Mouse (Mus musculus): ENCODE data around the gene Optn. TPM values are rescaled to one million over a fixed set of nuclear protein-coding genes. Genes with fewer than 3 reads are reported as not detected.

The Optn gene
- total and polyA plus RNA-seq, 2 experiments from 2014 or later, result 23.2 to 38.4 TPM

DNA sequence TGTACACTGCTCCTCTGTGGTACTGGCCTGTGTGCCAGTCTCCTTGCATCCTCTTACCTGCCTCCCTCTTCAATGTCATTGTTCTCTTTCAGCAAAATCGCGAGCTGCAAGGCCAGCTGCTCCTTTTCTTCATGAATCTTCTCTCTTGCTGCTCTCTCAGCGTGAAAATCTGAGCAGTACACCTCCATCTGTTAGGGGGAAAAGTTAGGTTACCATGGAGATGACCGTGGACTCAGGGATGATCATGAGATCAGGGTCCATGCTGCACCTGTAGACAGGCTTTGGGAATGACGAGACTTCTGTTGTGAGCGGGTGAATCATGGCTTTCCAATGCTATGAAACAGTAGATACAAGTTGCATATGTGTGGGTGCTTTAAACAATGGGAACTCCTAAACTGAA is 36.8 kb downstream of the Optn start:
- Histone ChIP-seq H3K4me2 (ENCODE audit: low read depth, low read length) (no peak overlapping the region), H3K9ac (replicated peaks; ENCODE audit: low read depth, low read length) (no peak overlapping the region), H3K27ac (ENCODE audit: low read depth) (no peak overlapping the region), H3K4me3 (ENCODE audit: low read depth, low read length) (no peak overlapping the region), H3K27me3 (ENCODE audit: control insufficient read depth, insufficient read depth, low read length) (no peaks in the 10 kb centered on the region), H3K9me3 (replicated peaks; ENCODE audit: control insufficient read depth, low read length) (no peaks in the 10 kb centered on the region), H3K4me1 (ENCODE audit: control insufficient read depth, insufficient read depth) (no peaks in the 10 kb centered on the region), H3K36me3 (replicated peaks; ENCODE audit: control insufficient read depth, insufficient read depth, low read length) (peaks cover 27% of the 10 kb centered on the region; the same call in 1 of the 2 replicates)
- 80% methylated on average over 6 of the region's 6 CpGs for WGBS
- TF ChIP-seq CTCF (IDR thresholded peaks at IDR 0.05; ENCODE audit: low read depth), result no peak
- no peak for TF ChIP-seq EP300 (IDR thresholded peaks at IDR 0.05; ENCODE audit: low read depth)
- ATAC-seq (ENCODE audit: insufficient read depth, low read depth) (no peak), DNase-seq (ENCODE audit: low spot score) (no peak)

DNA sequence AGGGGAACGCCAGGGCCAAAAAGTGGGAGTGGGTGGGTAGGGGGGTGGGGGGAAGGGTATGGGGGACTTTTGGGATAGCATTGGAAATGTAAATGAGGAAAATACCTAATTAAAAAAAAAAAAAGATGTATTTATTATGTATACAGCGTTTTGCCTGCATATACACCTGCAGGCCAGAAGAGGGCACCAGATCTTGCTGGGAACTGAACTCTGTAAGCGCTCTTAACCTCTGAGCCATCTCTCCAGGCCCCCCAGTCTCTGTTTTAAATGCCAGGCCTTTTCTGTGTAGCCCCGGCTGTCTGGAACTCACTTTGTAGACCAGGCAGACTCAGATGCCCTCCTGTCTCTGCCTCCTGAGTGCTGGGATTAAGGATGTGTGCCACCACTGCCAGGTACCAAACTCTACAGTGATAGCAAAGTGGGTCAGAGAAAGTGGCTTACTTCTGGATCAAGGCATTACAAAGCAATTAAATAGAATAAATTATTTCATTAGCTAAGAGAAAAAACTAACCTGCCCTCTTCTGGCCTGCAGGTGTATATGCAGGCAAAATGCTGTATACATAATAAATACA is 38.6 kb downstream of the Optn start:
- Histone ChIP-seq H3K4me2 (ENCODE audit: low read depth, low read length) (no peak overlapping the region), H3K4me3 (ENCODE audit: low read depth, low read length) (no peak overlapping the region), H3K4me1 (ENCODE audit: control insufficient read depth, insufficient read depth) (no peaks in the 10 kb centered on the region), H3K27me3 (ENCODE audit: control insufficient read depth, insufficient read depth, low read length) (no peaks in the 10 kb centered on the region), H3K36me3 (replicated peaks; ENCODE audit: control insufficient read depth, insufficient read depth, low read length) (peaks cover 25% of the 10 kb centered on the region; the same call in 1 of the 2 replicates), H3K9ac (replicated peaks; ENCODE audit: low read depth, low read length) (no peak overlapping the region), H3K27ac (ENCODE audit: low read depth) (no peak overlapping the region), H3K9me3 (replicated peaks; ENCODE audit: control insufficient read depth, low read length) (no peaks in the 10 kb centered on the region)
- ATAC-seq (ENCODE audit: insufficient read depth, low read depth) (no peak), DNase-seq (ENCODE audit: low spot score) (no peak)
- WGBS, result 48% methylated on average over 3 of the region's 4 CpGs
- TF ChIP-seq EP300 (IDR thresholded peaks at IDR 0.05; ENCODE audit: low read depth) (no peak), CTCF (IDR thresholded peaks at IDR 0.05; ENCODE audit: low read depth) (peak; percentile 39)

DNA sequence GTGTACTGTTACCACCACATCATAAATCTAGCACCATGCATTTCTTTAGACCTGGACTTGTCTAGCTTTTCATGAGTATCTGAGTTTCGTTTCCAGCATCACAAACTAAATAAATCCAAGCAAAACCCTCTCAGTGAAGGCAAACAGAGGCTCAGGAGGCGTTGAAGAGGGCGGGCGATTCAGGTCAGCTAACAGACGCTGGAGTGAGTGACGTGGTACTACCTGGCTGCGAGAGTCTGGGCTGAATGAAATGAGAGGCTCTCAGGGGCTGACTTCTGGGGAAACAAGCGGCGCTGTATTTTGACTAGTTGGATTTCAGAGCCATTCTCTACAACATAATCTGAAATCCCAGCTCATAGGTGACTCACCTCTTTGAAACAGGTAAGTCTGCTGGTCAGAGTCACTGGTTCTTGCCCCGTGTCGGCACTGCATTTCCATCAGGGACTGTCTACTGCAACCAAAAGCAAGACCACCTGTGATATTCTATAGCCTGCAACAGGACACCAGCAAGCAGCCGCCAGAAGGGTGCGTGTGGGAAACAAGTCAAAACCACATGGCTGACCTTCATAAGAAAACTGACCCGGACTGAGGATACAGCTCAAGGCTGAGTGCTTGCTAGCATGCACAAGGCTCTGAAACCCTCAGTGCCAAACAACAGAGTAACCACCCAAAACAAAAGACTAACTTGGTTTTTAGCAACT is 40.0 kb downstream of the Optn start:
- ATAC-seq (ENCODE audit: insufficient read depth, low read depth), result no peak
- H3K27ac ChIP-seq (ENCODE audit: low read depth), result no peak overlapping the region

DNA sequence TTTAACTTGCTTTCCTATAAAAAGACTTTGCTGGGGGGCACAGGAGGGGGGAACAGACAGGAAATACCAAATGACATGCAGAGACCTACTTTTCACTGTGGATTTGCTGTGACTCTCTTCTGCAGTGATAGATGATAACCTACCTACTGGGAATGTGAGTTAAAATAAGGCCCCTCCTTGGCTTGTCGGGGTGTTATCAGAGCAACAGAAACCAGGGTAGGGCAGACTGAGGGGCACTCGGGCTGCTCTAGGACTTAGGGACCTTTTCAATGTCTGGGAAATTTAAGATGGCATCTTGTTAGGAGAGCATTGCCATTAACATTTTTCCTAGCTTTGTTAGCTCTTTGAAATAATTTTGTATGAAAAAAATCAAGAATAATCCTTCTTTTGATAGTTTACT is 40.6 kb downstream of the Optn start:
- DNase-seq (ENCODE audit: low spot score) (no peak), ATAC-seq (ENCODE audit: insufficient read depth, low read depth) (no peak)
- 14% methylated on average over 2 of the region's 2 CpGs for WGBS
- H3K4me1 ChIP-seq (ENCODE audit: control insufficient read depth, insufficient read depth), result no peaks in the 10 kb centered on the region
- H3K9me3 ChIP-seq (replicated peaks; ENCODE audit: control insufficient read depth, low read length), result no peaks in the 10 kb centered on the region
- H3K4me2 ChIP-seq (ENCODE audit: low read depth, low read length), result no peak overlapping the region
- no peak overlapping the region for H3K9ac ChIP-seq (replicated peaks; ENCODE audit: low read depth, low read length)
- TF ChIP-seq EP300 (IDR thresholded peaks at IDR 0.05; ENCODE audit: low read depth) (no peak), CTCF (IDR thresholded peaks at IDR 0.05; ENCODE audit: low read depth) (no peak)
- H3K4me3 ChIP-seq (ENCODE audit: low read depth, low read length), result no peak overlapping the region
- H3K27ac ChIP-seq (ENCODE audit: low read depth), result no peak overlapping the region
- no peaks in the 10 kb centered on the region for H3K27me3 ChIP-seq (ENCODE audit: control insufficient read depth, insufficient read depth, low read length)
- H3K36me3 ChIP-seq (replicated peaks; ENCODE audit: control insufficient read depth, insufficient read depth, low read length), result 0 out of 2 replicates have a peak, but pooled peaks cover 13% of the 10 kb centered on the region

More for the DNA sequence above, 40.0 kb downstream of the Optn start:
- no peaks in the 10 kb centered on the region for H3K27me3 ChIP-seq (ENCODE audit: control insufficient read depth, insufficient read depth, low read length)
- 0 out of 2 replicates have a peak, but pooled peaks cover 15% of the 10 kb centered on the region for H3K36me3 ChIP-seq (replicated peaks; ENCODE audit: control insufficient read depth, insufficient read depth, low read length)
- TF ChIP-seq CTCF (IDR thresholded peaks at IDR 0.05; ENCODE audit: low read depth), result no peak
- 72% methylated on average over 14 of the region's 14 CpGs for WGBS
- no peak overlapping the region for H3K4me2 ChIP-seq (ENCODE audit: low read depth, low read length)
- H3K4me1 ChIP-seq (ENCODE audit: control insufficient read depth, insufficient read depth), result no peaks in the 10 kb centered on the region
- H3K4me3 ChIP-seq (ENCODE audit: low read depth, low read length), result no peak overlapping the region
- no peaks in the 10 kb centered on the region for H3K9me3 ChIP-seq (replicated peaks; ENCODE audit: control insufficient read depth, low read length)
- no peak for DNase-seq (ENCODE audit: low spot score)
- no peak overlapping the region for H3K9ac ChIP-seq (replicated peaks; ENCODE audit: low read depth, low read length)

DNA sequence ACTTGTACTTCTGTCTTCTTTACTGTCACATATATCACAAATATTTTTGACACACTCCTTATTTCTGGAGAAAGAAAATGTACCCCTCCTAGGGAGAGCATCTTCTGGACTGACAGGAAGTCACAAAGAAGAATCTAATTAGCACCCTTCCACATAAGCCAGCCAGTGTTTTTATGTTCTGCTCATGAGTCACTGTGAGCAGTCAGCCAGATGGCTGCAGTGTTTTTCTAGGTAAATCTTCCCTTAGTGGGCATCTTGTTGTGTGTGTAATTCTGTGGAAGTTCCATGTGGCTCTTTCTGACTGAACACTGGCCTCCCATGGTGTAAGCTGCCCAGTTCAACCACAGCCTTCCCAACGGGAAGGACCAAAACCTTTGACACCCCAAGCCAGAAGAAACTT is 44.1 kb downstream of the Optn start:
- Histone ChIP-seq H3K36me3 (replicated peaks; ENCODE audit: control insufficient read depth, insufficient read depth, low read length) (0 out of 2 replicates have a peak, but pooled peaks cover 5% of the 10 kb centered on the region), H3K27me3 (ENCODE audit: control insufficient read depth, insufficient read depth, low read length) (no peaks in the 10 kb centered on the region), H3K4me2 (ENCODE audit: low read depth, low read length) (no peak overlapping the region), H3K9me3 (replicated peaks; ENCODE audit: control insufficient read depth, low read length) (no peaks in the 10 kb centered on the region), H3K4me1 (ENCODE audit: control insufficient read depth, insufficient read depth) (no peaks in the 10 kb centered on the region), H3K27ac (ENCODE audit: low read depth) (no peak overlapping the region), H3K4me3 (ENCODE audit: low read depth, low read length) (no peak overlapping the region), H3K9ac (replicated peaks; ENCODE audit: low read depth, low read length) (no peak overlapping the region)
- ATAC-seq (ENCODE audit: insufficient read depth, low read depth) (no peak), DNase-seq (ENCODE audit: low spot score) (no peak)
- TF ChIP-seq EP300 (IDR thresholded peaks at IDR 0.05; ENCODE audit: low read depth) (no peak), CTCF (IDR thresholded peaks at IDR 0.05; ENCODE audit: low read depth) (no peak)
- WGBS, result 53% methylated on average over 1 of the region's 1 CpGs
